Mouse (Mus musculus): ENCODE measurements around the gene Rad23a. TPM values are rescaled to one million over a fixed set of nuclear protein-coding genes. Genes with fewer than 3 reads are reported as not detected.

Rad23a gene
- polyA plus RNA-seq (2016; fragmentation: Nextera tagmentation; extraction: Ambion mirVana): 88.8 and 101 TPM in 2 replicates

DNA sequence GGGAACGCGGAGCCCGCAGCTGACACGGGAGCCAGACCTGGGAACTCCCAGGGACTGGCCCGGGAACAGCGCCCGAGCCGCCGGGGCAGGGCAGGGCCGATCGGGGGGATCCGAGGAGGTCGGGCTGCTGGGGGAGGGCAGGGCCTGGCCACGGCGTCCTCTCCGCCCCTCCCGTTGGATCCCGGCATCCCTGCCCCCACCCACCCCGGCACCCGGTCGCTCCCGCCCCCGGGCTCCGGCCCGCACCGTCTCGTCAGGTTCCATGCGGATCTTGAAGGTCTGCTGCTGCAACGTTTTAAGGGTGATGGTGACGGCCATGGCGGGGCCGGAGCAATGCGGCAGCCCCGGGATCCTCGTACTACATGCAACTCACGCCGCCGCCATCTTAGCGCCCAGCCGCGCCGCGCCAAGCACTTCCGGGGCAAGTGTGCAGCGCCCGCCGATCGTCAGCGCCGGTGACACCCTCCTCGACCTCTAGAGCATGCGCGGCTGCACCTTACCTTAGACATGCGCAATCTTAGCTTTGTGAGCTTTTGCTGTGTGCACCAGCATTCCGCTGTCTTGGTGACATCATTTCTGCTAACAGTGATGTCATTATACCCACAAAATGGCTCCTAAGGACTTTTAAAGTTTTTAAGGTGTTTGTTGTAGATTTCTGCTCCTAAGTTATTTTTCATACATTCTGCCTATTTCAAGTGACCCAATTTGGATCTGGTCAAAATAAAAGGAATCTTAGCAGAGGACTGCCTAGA is at the start of gene Rad23a:
Gene Rad23a, minus strand, starts transcription at position 418 of the 752 bp plus-strand sequence.
- H3K4me1 ChIP-seq: peaks cover 44% of the 10 kb centered on the region

DNA sequence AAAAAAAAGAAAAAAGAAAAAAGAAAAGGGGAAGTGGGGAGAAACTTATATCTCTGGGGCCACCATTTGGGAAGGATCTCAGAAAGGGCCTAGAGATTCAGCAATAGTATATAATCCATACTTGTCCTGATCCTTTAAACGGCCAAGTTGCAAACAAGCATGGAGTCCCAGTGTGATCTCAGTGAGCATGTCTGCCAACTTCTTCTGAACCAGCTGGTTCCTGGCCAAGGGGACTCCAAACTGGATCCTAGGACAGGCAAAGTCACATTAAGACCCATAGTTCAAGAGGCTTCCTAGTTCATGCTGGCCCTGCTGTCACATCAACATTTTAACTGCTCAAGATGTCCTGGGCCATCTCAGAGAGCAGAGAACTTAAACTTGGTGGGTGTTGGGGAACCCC is 48.7 kb upstream of the Rad23a start:
- Histone ChIP-seq H3K9me3 (replicated peaks) (no peaks in the 10 kb centered on the region), H3K4me3 (no peak overlapping the region), H3K27ac (no peak overlapping the region), H3K4me2 (replicated peaks) (no peak overlapping the region), H3K36me3 (peaks cover 42% of the 10 kb centered on the region), H3K9ac (no peak overlapping the region), H3K4me1 (peaks cover 11% of the 10 kb centered on the region), H3K27me3 (no peaks in the 10 kb centered on the region)
- 100% methylated on average over 1 of the region's 1 CpGs for WGBS
- no peak for ATAC-seq (ENCODE audit: low FRiP score)

More for the DNA sequence above, at the start of gene Rad23a:
- peak; percentile 95 for ATAC-seq (ENCODE audit: low FRiP score)
- H3K4me2 ChIP-seq (replicated peaks): peak within 1 kb of the TSS; percentile 68
- peaks cover 76% of the 10 kb centered on the region for H3K36me3 ChIP-seq
- no peaks in the 10 kb centered on the region for H3K27me3 ChIP-seq
- peak within 1 kb of the TSS; percentile 84 for H3K4me3 ChIP-seq
- under 1% methylated on average over 45 of the region's 55 CpGs for WGBS
- no peaks in the 10 kb centered on the region for H3K9me3 ChIP-seq (replicated peaks)
- peak within 1 kb of the TSS; percentile 84 for H3K27ac ChIP-seq
- H3K9ac ChIP-seq: peak within 1 kb of the TSS; percentile 94

DNA sequence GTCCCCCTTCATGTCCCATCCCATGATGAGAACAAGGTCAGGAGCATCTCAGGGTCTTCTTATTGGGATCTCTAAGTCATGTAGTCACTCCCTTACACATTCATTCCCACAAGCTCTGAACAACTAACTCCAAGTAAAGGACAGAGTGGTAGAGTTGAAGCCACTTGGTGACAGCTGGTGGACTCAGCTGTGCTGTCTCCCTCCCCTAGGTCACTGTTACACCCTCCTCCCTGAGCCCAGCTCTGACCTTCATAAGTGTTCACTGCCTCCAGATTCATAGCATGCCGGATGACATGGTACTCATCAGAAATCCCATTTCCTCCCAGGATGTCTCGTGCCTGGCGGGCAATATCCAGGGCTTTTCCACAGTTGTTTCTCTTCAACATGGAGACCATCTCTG is 47.8 kb upstream of the Rad23a start:
- Histone ChIP-seq H3K27ac (no peak overlapping the region), H3K36me3 (peaks cover 42% of the 10 kb centered on the region), H3K4me1 (peaks cover 8% of the 10 kb centered on the region), H3K9me3 (replicated peaks) (no peaks in the 10 kb centered on the region), H3K9ac (no peak overlapping the region), H3K4me2 (replicated peaks) (no peak overlapping the region), H3K4me3 (no peak overlapping the region), H3K27me3 (no peaks in the 10 kb centered on the region)
- ATAC-seq (ENCODE audit: low FRiP score): no peak
- 93% methylated on average over 3 of the region's 3 CpGs for WGBS

DNA sequence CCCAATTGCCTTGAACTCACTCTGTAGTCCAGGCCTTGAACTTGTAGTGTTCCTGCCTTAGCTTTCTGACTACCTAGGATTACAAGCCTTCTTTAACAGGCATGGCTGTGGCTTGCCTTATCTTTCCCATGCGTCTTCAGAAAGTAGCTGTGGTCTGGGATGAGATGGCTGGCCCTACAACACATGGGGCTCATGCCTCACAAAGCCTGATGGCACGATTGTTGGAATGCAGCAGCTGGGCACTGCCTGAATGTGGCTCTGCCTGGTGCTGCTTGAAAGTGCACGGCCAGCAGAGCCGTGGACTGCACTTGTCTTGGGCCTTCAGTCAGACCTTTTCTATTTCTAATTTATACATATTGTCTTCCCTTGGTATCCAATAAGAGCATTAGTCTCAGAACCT is 44.3 kb upstream of the Rad23a start:
- H3K36me3 ChIP-seq: peaks cover 33% of the 10 kb centered on the region
- H3K4me2 ChIP-seq (replicated peaks): no peak overlapping the region
- ATAC-seq (ENCODE audit: low FRiP score): no peak
- H3K27ac ChIP-seq: no peak overlapping the region
- no peak overlapping the region for H3K4me3 ChIP-seq
- no peaks in the 10 kb centered on the region for H3K27me3 ChIP-seq
- H3K9ac ChIP-seq: no peak overlapping the region
- H3K9me3 ChIP-seq (replicated peaks): no peaks in the 10 kb centered on the region
- WGBS: 86% methylated on average over 4 of the region's 4 CpGs
- H3K4me1 ChIP-seq: no peaks in the 10 kb centered on the region

DNA sequence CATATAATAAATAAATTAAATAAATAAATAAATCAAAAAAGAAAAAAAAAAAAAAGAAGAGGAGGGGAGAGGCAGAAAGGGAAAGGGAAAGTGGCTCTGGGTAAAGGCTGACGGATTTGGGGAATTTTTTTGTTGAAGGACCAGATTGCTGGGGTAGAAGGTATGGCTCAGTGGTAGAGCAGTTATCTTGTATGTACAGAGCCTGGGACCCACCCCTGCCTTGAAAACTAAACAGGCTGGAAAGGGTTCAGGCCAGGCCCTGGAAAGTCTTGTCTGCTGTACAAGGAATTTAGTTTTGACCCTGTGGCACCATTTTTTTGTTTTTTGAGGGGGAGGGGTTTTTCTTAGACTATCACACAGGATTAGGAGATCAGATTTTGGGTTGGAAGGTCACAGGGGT is 38.5 kb upstream of the Rad23a start:
- Histone ChIP-seq H3K9me3 (replicated peaks) (no peaks in the 10 kb centered on the region), H3K4me2 (replicated peaks) (no peak overlapping the region), H3K36me3 (no peaks in the 10 kb centered on the region), H3K4me1 (no peaks in the 10 kb centered on the region), H3K9ac (no peak overlapping the region), H3K27me3 (no peaks in the 10 kb centered on the region), H3K4me3 (no peak overlapping the region), H3K27ac (no peak overlapping the region)
- 91% methylated on average over 1 of the region's 1 CpGs for WGBS
- no peak for ATAC-seq (ENCODE audit: low FRiP score)

DNA sequence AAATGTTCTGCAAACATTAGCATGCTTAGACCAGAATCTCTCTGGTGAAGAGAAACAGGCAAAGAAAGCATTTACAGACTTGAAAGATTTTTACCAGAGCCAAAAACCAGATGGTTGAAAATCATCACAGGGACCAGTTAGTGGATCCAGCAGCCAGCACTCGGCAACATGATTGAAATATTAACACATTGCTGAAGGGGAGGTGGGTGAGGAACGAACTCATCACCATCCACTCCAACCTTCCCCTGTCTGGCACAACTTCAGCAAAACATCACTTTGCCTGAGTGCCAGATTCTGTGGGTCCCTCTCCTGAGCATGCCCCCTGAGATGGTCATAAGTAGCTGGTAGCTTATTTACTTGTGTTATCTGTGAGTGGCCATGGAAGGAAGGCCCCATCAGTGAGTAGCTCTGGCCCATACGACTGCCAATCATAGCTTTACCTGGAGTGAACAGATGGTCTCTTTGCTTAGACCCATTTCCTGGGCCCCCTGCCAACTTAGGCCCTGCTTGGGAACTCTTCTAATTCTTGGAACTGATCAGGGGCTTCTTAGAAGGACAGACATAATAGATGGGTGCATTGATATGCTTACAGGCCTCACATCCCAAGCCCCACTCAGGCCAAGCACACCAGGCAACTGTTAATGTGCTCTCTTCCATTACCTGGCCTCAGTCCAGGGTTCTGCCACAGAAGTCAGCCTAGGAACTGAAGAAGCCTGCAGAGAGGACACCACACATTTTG is 37.0 kb upstream of the Rad23a start:
- no peak overlapping the region for H3K9ac ChIP-seq
- ATAC-seq (ENCODE audit: low FRiP score): no peak
- no peaks in the 10 kb centered on the region for H3K9me3 ChIP-seq (replicated peaks)
- H3K36me3 ChIP-seq: no peaks in the 10 kb centered on the region
- peaks cover 10% of the 10 kb centered on the region for H3K27me3 ChIP-seq
- H3K4me1 ChIP-seq: peaks cover 3% of the 10 kb centered on the region
- no peak overlapping the region for H3K4me2 ChIP-seq (replicated peaks)
- 88% methylated on average over 3 of the region's 3 CpGs for WGBS
- H3K4me3 ChIP-seq: no peak overlapping the region
- no peak overlapping the region for H3K27ac ChIP-seq

DNA sequence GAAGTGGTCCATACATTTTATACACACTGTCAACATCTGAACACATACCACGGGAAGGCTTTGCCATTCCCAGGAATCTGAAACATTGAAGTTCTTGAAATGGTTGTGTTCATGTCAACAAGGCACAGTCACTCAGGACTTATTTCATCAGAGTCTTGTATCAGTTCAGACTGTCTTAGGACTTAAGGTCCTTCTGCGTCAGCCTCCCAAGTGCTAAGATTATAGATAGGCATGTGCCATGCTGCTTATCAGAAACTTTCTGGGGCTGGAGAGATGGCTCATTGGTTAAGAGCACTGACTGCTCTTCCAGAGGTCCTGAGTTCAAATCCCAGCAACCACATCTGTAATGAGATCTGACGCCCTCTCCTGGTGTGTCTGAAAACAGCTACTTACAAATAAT is 33.9 kb upstream of the Rad23a start:
- no peak overlapping the region for H3K9ac ChIP-seq
- H3K9me3 ChIP-seq (replicated peaks): no peaks in the 10 kb centered on the region
- peaks cover 14% of the 10 kb centered on the region for H3K27me3 ChIP-seq
- peaks cover 13% of the 10 kb centered on the region for H3K4me1 ChIP-seq
- H3K36me3 ChIP-seq: peaks cover 8% of the 10 kb centered on the region; the same call in 1 of the 2 replicates
- H3K27ac ChIP-seq: no peak overlapping the region
- no peak for ATAC-seq (ENCODE audit: low FRiP score)
- no peak overlapping the region for H3K4me2 ChIP-seq (replicated peaks)
- 96% methylated on average over 3 of the region's 3 CpGs for WGBS
- no peak overlapping the region for H3K4me3 ChIP-seq

DNA sequence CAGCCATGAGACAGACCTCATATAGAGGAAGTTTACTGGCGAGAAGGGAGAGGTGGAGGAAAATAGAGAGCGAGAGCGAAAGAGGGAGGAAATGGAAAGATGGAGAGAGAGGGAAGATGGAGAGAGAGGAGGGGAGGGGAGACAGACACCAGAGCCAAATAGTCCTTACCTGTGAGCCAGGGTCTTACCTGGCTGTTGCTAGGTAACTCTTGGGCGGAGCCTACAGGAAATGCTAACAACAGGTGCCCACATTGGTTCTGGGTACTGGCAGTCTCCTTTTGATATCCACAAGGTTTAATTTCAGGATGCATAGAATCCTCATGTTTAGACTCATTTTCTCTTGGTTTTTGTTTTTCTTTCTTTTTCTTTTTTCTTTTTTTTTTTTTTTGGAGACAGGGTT is 32.6 kb upstream of the Rad23a start:
- Histone ChIP-seq H3K4me3 (peak overlapping the region; percentile 39), H3K27ac (no peak overlapping the region)
- 78% methylated on average over 4 of the region's 4 CpGs for WGBS

DNA sequence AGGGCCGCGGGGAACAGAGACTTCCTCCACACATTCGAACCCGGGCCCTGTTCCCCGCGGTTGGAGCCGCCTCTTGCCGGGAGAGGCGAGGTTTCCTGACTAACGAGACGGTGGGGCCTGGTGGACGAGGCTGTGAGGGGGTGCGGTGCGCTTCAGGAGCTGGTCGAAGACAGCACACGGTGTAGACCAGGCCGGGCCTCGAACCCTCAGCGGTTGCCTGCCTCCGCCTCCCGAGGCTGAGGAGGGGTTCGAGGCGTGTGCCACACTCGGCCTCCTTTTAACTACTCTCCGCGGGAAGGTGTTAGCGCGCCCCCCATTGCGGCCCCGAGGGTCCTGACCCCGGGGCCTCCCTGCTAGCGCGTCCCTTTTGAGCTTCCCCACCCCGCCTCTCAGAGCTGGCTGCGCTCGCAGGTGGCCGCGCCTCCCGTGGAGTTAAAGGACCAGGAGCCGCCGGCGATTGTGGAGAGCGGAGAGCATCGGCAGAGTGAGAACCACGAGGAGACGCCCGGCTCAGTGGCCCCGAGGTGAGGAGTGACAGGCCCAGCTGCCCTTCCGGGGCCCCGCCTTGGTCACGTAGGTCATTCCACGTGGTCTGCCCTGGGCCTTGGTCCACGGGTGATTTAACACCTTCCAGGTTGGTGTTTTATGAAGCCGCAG is 32.0 kb upstream of the Rad23a start:
- Histone ChIP-seq H3K36me3 (peaks cover 27% of the 10 kb centered on the region), H3K4me1 (peaks cover 13% of the 10 kb centered on the region), H3K27me3 (peaks cover 14% of the 10 kb centered on the region), H3K9me3 (replicated peaks) (no peaks in the 10 kb centered on the region), H3K27ac (no peak overlapping the region), H3K4me2 (replicated peaks) (peak overlapping the region; percentile 73), H3K4me3 (peak overlapping the region; percentile 39), H3K9ac (peak overlapping the region; percentile 56)
- peak; percentile 66 for ATAC-seq (ENCODE audit: low FRiP score)
- 3% methylated on average over 54 of the region's 54 CpGs for WGBS

More for the DNA sequence above, 32.6 kb upstream of the Rad23a start:
- Histone ChIP-seq H3K36me3 (peaks cover 21% of the 10 kb centered on the region), H3K9ac (peak overlapping the region; percentile 56; the same call in 1 of the 2 replicates), H3K4me1 (peaks cover 13% of the 10 kb centered on the region), H3K9me3 (replicated peaks) (no peaks in the 10 kb centered on the region), H3K4me2 (replicated peaks) (peak overlapping the region; percentile 73), H3K27me3 (peaks cover 14% of the 10 kb centered on the region)
- ATAC-seq (ENCODE audit: low FRiP score): no peak

DNA sequence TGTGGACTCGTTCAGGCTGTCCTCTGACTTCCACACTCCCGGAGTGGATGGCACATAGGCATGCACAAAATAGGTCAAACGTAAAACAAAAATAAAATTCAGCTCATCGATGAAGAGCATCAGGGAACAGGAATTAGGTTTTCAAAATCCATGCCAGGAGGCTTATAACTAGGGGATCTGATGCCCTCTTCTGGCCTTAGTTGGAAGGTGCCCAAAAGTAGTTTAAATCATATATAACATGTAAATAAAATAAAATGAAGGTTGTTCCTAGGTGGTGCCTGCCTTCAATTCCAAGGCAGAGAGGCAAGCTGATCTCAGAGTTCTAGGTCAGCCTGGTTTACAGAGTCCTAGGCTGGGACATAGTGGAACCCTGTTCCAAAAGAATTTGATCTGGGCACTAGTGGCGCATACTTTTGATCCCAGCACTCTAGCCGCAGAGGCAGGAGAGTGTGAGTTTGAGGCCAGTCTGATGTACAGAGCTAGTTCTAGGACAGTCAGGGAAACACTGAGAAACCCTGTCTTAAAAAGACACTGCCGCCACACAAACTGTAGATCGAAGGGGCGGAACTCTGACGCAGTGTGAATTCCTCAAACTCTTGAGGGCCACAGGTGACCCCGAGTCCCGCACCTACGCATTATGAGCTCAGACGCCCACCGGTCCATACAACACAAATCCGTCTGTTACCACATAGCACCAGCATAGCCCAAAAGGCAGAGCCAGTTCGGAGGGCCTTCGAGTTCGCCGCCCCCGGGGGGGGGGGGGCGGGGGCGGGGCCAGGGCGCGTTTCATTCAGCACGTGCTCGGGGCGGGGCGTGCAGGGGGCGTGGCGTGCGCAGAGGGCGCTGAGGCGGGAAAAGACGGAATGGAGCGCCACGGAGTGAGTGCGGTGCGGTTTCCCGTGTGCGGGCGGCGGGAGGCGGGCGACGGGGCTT is 31.2 kb upstream of the Rad23a start, which contains the start of gene Syce2:
Gene Syce2, plus strand, starts transcription at position 736 of the 933 bp plus-strand sequence.
- no peak within 1 kb of the TSS for H3K27ac ChIP-seq
- 13% methylated on average over 46 of the region's 46 CpGs for WGBS
- H3K4me2 ChIP-seq (replicated peaks): peak within 1 kb of the TSS; percentile 73
- peaks cover 35% of the 10 kb centered on the region for H3K36me3 ChIP-seq
- peak within 1 kb of the TSS; percentile 39 for H3K4me3 ChIP-seq
- no peaks in the 10 kb centered on the region for H3K9me3 ChIP-seq (replicated peaks)
- ATAC-seq (ENCODE audit: low FRiP score): peak; percentile 59
- peaks cover 14% of the 10 kb centered on the region for H3K27me3 ChIP-seq
- peaks cover 13% of the 10 kb centered on the region for H3K4me1 ChIP-seq
- H3K9ac ChIP-seq: peak within 1 kb of the TSS; percentile 56

DNA sequence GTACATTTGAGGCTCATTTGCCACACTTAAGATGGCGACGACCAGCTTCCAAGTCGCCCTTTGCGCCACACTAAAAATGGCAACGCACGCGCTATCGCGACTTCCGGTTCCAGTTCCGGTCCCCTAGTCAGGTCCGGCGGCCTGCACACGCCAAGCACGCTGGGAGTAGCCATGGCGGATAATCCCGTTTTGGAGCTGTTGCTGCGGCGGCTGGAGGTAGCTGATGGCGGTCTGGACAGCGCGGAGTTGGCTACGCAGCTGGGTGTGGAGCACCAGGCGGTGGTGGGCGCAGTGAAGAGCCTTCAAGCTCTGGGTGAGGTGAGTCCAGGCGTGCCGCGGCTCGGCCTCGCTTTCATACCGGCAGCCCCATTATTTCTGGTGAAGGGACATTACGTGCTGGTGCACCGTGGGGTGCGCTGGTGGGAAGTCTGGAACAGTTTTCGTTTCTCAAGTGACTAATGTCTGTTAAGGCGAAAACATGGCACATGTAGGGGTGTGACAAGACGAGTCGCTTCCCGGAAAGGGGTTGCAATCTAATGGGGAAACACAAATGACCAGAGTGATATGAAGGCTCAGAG is 16.5 kb upstream of the Rad23a start, which contains the start of gene Farsa:
Gene Farsa, plus strand, starts transcription at position 126 of the 578 bp plus-strand sequence.
- H3K27ac ChIP-seq: peak within 1 kb of the TSS; percentile 68
- H3K4me3 ChIP-seq: peak within 1 kb of the TSS; percentile 82
- H3K36me3 ChIP-seq: peaks cover 28% of the 10 kb centered on the region
- ATAC-seq (ENCODE audit: low FRiP score): peak; percentile 93
- H3K9ac ChIP-seq: peak within 1 kb of the TSS; percentile 83
- H3K4me2 ChIP-seq (replicated peaks): peak within 1 kb of the TSS; percentile 75
- no peaks in the 10 kb centered on the region; the same call in 1 of the 2 replicates for H3K27me3 ChIP-seq
- WGBS: under 1% methylated on average over 39 of the region's 39 CpGs
- H3K9me3 ChIP-seq (replicated peaks): no peaks in the 10 kb centered on the region
- H3K4me1 ChIP-seq: peaks cover 13% of the 10 kb centered on the region

Measured in hindbrain, embryonic 12.5 days (tissue).